Mouse (Mus musculus): ENCODE data around the gene Exoc6b. TPM values are rescaled to one million over a fixed set of nuclear protein-coding genes. Genes with fewer than 3 reads are reported as not detected.

The Exoc6b gene
- polyA plus RNA-seq, 1 experiment from 2014 or later: 2.7 TPM

DNA sequence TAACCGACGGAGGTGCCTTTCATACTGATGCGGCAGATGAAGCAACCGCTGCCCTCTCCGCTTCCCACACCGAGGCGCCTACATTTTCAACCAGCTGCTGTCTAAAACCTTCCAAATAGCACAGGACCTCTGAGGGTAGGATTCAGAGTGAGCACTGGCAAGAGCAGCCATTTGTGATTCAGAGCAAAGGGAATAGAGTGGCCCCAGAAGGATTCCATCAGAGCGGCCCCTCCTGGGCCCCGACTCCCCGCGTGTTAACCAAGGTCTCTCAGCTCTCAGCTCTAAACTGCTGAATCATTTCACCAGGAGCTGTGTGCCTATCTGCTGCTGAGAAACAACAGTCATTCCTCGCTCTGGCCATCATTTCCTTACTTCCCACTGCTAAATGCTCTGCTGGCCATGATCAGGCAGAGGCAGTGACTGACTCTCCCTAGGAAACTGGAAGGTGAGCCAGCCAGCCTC lies 145.5 kb downstream of the Exoc6b start:
- WGBS (ENCODE audit: insufficient replicate concordance): 43% methylated on average over 12 of the region's 12 CpGs
- Histone ChIP-seq H3K4me2 (peak overlapping the region; percentile 51), H3K4me1 (replicated peaks) (peaks cover 7% of the 10 kb centered on the region; the same call in 1 of the 2 replicates), H3K9me3 (replicated peaks) (no peaks in the 10 kb centered on the region), H3K9ac (no peak overlapping the region), H3K4me3 (replicated peaks) (peak overlapping the region; percentile 26), H3K36me3 (replicated peaks) (no peaks in the 10 kb centered on the region), H3K27ac (replicated peaks) (0 out of 2 replicates have a peak overlapping the region, but pooled peaks have one; percentile 36), H3K27me3 (no peaks in the 10 kb centered on the region)
- ATAC-seq (ENCODE audit: insufficient read depth): peak; percentile 78

GRCm38 (mm10) chr6:84916291-84916690 lies 153.0 kb downstream of the Exoc6b start:
- ATAC-seq (ENCODE audit: insufficient read depth): no peak
- Histone ChIP-seq H3K4me1 (replicated peaks) (no peaks in the 10 kb centered on the region), H3K4me3 (replicated peaks) (no peak overlapping the region), H3K9me3 (replicated peaks) (no peaks in the 10 kb centered on the region), H3K4me2 (no peak overlapping the region), H3K27ac (replicated peaks) (no peak overlapping the region), H3K27me3 (no peaks in the 10 kb centered on the region), H3K9ac (no peak overlapping the region), H3K36me3 (replicated peaks) (no peaks in the 10 kb centered on the region)
- whole genome bisulfite sequencing (ENCODE audit: insufficient replicate concordance): 10% methylated on average over 2 of the region's 2 CpGs

- H3K4me3 ChIP-seq (replicated peaks): no peak overlapping the region
- no peaks in the 10 kb centered on the region for H3K36me3 ChIP-seq (replicated peaks)
- no peaks in the 10 kb centered on the region for H3K4me1 ChIP-seq (replicated peaks)
- ATAC-seq (ENCODE audit: insufficient read depth): no peak
- H3K27me3 ChIP-seq: no peaks in the 10 kb centered on the region
- WGBS (ENCODE audit: insufficient replicate concordance): 3% methylated on average over 2 of the region's 2 CpGs
- H3K4me2 ChIP-seq: no peak overlapping the region
- H3K9ac ChIP-seq: no peak overlapping the region
- H3K9me3 ChIP-seq (replicated peaks): no peaks in the 10 kb centered on the region
- no peak overlapping the region for H3K27ac ChIP-seq (replicated peaks)
These were observed 156.9 kb downstream of the Exoc6b start for GRCm38 (mm10) chr6:84912434-84912833.

GRCm38 (mm10) chr6:84899002-84899774 lies 170.1 kb downstream of the Exoc6b start:
- Histone ChIP-seq H3K27me3 (no peaks in the 10 kb centered on the region), H3K4me2 (no peak overlapping the region), H3K36me3 (replicated peaks) (no peaks in the 10 kb centered on the region), H3K9me3 (replicated peaks) (no peaks in the 10 kb centered on the region), H3K4me1 (replicated peaks) (no peaks in the 10 kb centered on the region), H3K27ac (replicated peaks) (no peak overlapping the region), H3K4me3 (replicated peaks) (no peak overlapping the region), H3K9ac (no peak overlapping the region)
- no peak for ATAC-seq (ENCODE audit: insufficient read depth)
- 62% methylated on average over 4 of the region's 4 CpGs for WGBS (ENCODE audit: insufficient replicate concordance)

- Histone ChIP-seq H3K27ac (replicated peaks) (no peak overlapping the region), H3K9ac (no peak overlapping the region), H3K4me1 (replicated peaks) (no peaks in the 10 kb centered on the region), H3K9me3 (replicated peaks) (no peaks in the 10 kb centered on the region), H3K27me3 (no peaks in the 10 kb centered on the region), H3K36me3 (replicated peaks) (no peaks in the 10 kb centered on the region), H3K4me2 (no peak overlapping the region), H3K4me3 (replicated peaks) (no peak overlapping the region)
- no peak for ATAC-seq (ENCODE audit: insufficient read depth)
These were observed 175.6 kb downstream of the Exoc6b start for GRCm38 (mm10) chr6:84893773-84894095.

DNA sequence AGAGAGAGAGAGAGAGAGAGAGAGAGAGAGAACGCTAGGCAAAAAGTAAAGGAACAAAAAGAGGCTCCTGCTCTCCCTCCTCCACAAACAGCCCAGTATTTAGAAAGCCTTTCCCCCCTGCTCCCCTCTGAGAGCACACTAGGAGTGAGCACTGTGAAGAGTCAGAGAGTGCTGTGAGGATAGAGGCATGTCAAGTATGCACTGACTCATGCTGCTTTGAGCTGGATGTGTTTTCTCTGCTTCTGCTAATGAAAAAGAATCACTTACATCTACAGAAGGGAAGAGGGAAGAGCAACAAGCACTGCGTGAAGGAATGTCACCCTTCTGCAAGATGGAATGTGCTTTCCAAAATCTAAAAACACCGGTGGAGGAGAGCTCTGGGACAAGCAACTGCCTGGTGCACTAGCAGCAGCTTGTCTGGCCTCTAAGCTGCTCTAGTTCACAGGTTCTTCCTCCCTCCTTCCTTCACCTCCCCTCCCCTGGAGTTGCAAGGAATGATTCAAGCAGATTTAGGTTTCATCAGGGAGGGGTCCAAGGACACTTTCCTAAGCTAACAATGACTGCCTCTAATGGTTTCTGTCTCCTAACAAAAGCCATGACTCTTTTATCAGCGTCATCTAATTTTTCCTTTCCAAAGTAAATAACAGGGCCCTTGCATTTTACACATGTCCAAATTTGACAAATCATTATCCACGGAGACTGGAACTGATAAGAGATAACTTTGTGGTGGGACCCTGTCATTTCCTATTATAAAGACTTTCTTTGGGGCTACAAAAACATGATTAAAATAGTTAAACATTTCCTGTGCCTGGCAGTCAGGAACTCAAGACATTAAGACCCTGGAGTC lies 176.2 kb downstream of the Exoc6b start:
- no peak overlapping the region for H3K4me2 ChIP-seq
- H3K9me3 ChIP-seq (replicated peaks): no peaks in the 10 kb centered on the region
- no peak overlapping the region for H3K27ac ChIP-seq (replicated peaks)
- no peaks in the 10 kb centered on the region for H3K36me3 ChIP-seq (replicated peaks)
- ATAC-seq (ENCODE audit: insufficient read depth): no peak
- H3K4me3 ChIP-seq (replicated peaks): no peak overlapping the region
- no peaks in the 10 kb centered on the region for H3K27me3 ChIP-seq
- no peak overlapping the region for H3K9ac ChIP-seq
- 19% methylated on average over 5 of the region's 5 CpGs for whole genome bisulfite sequencing (ENCODE audit: insufficient replicate concordance)
- H3K4me1 ChIP-seq (replicated peaks): peaks cover under 1% of the 10 kb centered on the region; the same call in 1 of the 2 replicates

- WGBS (ENCODE audit: insufficient replicate concordance): 46% methylated on average over 3 of the region's 3 CpGs
- H3K36me3 ChIP-seq (replicated peaks): no peaks in the 10 kb centered on the region
- ATAC-seq (ENCODE audit: insufficient read depth): no peak
- H3K27me3 ChIP-seq: no peaks in the 10 kb centered on the region
- H3K9me3 ChIP-seq (replicated peaks): no peaks in the 10 kb centered on the region
- peaks cover 39% of the 10 kb centered on the region for H3K4me1 ChIP-seq (replicated peaks)
- no peak overlapping the region for H3K4me3 ChIP-seq (replicated peaks)
- H3K27ac ChIP-seq (replicated peaks): no peak overlapping the region
- H3K9ac ChIP-seq: no peak overlapping the region
- H3K4me2 ChIP-seq: no peak overlapping the region
These were observed 182.8 kb downstream of the Exoc6b start for GRCm38 (mm10) chr6:84886551-84886950.

- Histone ChIP-seq H3K4me2 (no peak overlapping the region), H3K9ac (no peak overlapping the region), H3K4me1 (replicated peaks) (peaks cover 39% of the 10 kb centered on the region), H3K9me3 (replicated peaks) (no peaks in the 10 kb centered on the region), H3K4me3 (replicated peaks) (no peak overlapping the region), H3K27me3 (no peaks in the 10 kb centered on the region), H3K36me3 (replicated peaks) (no peaks in the 10 kb centered on the region), H3K27ac (replicated peaks) (no peak overlapping the region; the same call in 1 of the 2 replicates)
- ATAC-seq (ENCODE audit: insufficient read depth): 0 out of 2 replicates have a peak, but pooled peaks have one; percentile 1
- 18% methylated on average over 1 of the region's 1 CpGs for WGBS (ENCODE audit: insufficient replicate concordance)
These were observed 184.2 kb downstream of the Exoc6b start for GRCm38 (mm10) chr6:84885080-84885479.

DNA sequence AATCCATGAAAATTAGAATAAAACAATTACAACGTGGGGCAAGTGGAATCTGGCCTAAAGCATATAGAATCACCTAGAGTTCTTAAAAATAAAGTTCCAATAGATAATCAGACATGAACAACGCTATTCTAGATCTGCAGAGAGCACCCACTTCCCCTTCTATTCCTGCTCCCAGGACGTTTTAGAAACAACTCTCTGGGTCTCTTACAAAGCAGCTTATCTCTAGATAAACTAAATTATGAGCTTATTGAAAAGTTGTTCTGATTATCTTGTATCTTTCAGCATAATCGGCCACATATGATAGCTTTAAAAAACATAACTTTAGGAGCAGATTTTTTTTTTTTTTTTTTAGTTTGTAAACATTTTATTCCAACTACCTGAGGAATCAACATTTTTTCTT lies 185.6 kb downstream of the Exoc6b start:
- WGBS (ENCODE audit: insufficient replicate concordance): 8% methylated on average over 4 of the region's 4 CpGs
- Histone ChIP-seq H3K4me3 (replicated peaks) (no peak overlapping the region), H3K27me3 (no peaks in the 10 kb centered on the region)

DNA sequence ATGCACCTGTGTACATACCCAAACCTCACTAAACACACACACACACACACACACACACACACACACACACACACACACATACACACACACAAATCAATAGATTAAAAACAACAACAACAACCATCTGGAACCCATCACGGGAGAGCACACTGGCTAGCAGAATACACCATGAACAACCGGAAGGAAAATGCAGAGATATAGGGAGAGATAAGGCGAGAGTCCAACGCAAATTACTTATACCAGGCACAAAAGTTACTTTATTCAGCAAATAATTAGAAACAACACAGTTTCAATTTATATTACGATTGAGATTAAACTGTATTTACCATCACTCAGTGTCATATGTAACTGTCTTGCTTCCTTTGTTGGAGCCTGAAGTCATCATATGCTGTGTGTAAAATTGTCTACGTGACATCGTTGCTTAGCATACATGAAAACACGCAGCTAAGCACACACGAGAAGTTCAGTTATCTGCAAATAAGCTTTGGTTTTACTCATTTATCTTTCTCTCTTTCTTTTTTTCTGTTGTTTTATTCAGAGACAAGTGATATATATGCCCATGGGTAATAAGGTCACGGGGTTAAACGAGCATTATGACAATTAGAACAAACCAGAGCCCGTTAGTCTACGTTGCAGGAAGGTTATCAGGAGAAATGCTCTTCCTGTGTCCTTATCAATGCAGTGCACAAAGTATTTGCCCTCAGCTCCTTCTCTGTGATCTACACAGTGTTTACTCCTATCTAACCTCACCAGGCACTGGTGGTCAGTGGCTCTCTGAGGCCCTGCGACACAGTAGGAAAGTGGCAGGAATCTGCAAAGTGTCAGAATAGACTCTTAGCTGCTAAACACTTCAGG lies 186.4 kb downstream of the Exoc6b start:
- Histone ChIP-seq H3K4me2 (peak overlapping the region; percentile 58), H3K9ac (no peak overlapping the region), H3K27me3 (no peaks in the 10 kb centered on the region), H3K27ac (replicated peaks) (peak overlapping the region; percentile 57), H3K9me3 (replicated peaks) (no peaks in the 10 kb centered on the region), H3K36me3 (replicated peaks) (no peaks in the 10 kb centered on the region), H3K4me3 (replicated peaks) (no peak overlapping the region), H3K4me1 (replicated peaks) (peaks cover 35% of the 10 kb centered on the region)
- WGBS (ENCODE audit: insufficient replicate concordance): 7% methylated on average over 14 of the region's 14 CpGs
- ATAC-seq (ENCODE audit: insufficient read depth): peak; percentile 99

More for the DNA sequence above, 185.6 kb downstream of the Exoc6b start:
- Histone ChIP-seq H3K4me1 (replicated peaks) (peaks cover 39% of the 10 kb centered on the region), H3K9ac (no peak overlapping the region), H3K4me2 (peak overlapping the region; percentile 58; the same call in 1 of the 2 replicates), H3K36me3 (replicated peaks) (no peaks in the 10 kb centered on the region), H3K27ac (replicated peaks) (peak overlapping the region; percentile 64; the same call in 1 of the 2 replicates), H3K9me3 (replicated peaks) (no peaks in the 10 kb centered on the region)
- 0 out of 2 replicates have a peak, but pooled peaks have one; percentile 26 for ATAC-seq (ENCODE audit: insufficient read depth)

Measured in liver, embryonic 15.5 days (tissue).